Mouse (Mus musculus) liver, adult 2 months (tissue): ENCODE measurements around the gene Uchl1. TPM values are rescaled to one million over a fixed set of nuclear protein-coding genes. Genes with fewer than 3 reads are reported as not detected.
A peak's percentile ranks its signal among the peaks of the same experiment; 100 is the strongest.

Source experiments
- DNase-seq: peaks from one replicate; pipeline ENCODE4 v3.0.0-alpha.2; 2011; ENCODE audit warnings: low read depth, low spot score; ENCODE audit errors: extremely low read depth
- H3K27ac ChIP-seq: fragments of 200-500 bp; replicated peaks from 2 replicates; pipeline ENCODE4 v1.5.1; 2012; ENCODE audit warnings: low read depth, mild to moderate bottlenecking, control low read depth, inconsistent platforms, low read length; ENCODE audit not compliant: insufficient read depth
- H3K27me3 ChIP-seq: fragments of 200-500 bp; 2 replicates; pipeline ENCODE4 v1.6.1; 2012; ENCODE audit warnings: mild to moderate bottlenecking, moderate library complexity, low read length, inconsistent platforms; ENCODE audit not compliant: control insufficient read depth, insufficient read depth
- H3K36me3 ChIP-seq: fragments of 200-500 bp; 2 replicates; pipeline ENCODE4 v1.6.1; 2012; ENCODE audit warnings: low read length, inconsistent platforms; ENCODE audit not compliant: control insufficient read depth, insufficient read depth
- H3K4me1 ChIP-seq: fragments of 200-500 bp; 2 replicates; pipeline ENCODE4 v1.6.1; 2011; ENCODE audit warnings: low read length; ENCODE audit not compliant: control insufficient read depth, insufficient read depth
- H3K4me3 ChIP-seq: fragments of 200-500 bp; 2 replicates; pipeline ENCODE4 v1.5.1; 2011; ENCODE audit warnings: low read depth, mild to moderate bottlenecking, control low read depth, low read length, moderate library complexity; ENCODE audit not compliant: insufficient read depth
- H3K79me2 ChIP-seq: fragments of 200-500 bp; 2 replicates; pipeline ENCODE4 v1.6.1; 2012; ENCODE audit warnings: inconsistent platforms, mild to moderate bottlenecking, low read length, moderate library complexity; ENCODE audit not compliant: control insufficient read depth, insufficient read depth
- H3K9ac ChIP-seq: fragments of 200-500 bp; 2 replicates; pipeline ENCODE4 v1.6.1; 2012; ENCODE audit warnings: low read depth, mild to moderate bottlenecking, control low read depth, inconsistent platforms, low read length
- CTCF ChIP-seq: fragments of 200-500 bp; IDR thresholded peaks from 2 replicates; pipeline ENCODE4 v1.5.1; 2011; ENCODE audit warnings: low read depth, low read length, control low read depth
- POLR2A ChIP-seq: fragments of 200-500 bp; IDR thresholded peaks from 2 replicates; pipeline ENCODE4 v1.6.1; 2011; ENCODE audit warnings: low read length, control low read depth; ENCODE audit not compliant: insufficient read depth; ENCODE audit errors: extremely low read depth
- WGBS: fragments of 180-500 bp; shearing (Covaris S2); methylation state at CpG from one replicate; pipeline ENCODE4 v1.1.7; 2018; 5-methylcytosine and 5-hydroxymethylcytosine counted together
- polyA plus RNA-seq: library from polyadenylated mRNA; depleted of rRNA; stranded (reverse); fragments of >200 nt; gene quantifications from 2 replicates; pipeline ENCODE4 v1.2.3, GENCODE M21; 2012
- total RNA-seq: library from RNA; depleted of rRNA; stranded (reverse); fragments of >200 nt; gene quantifications from 2 replicates; pipeline ENCODE4 v1.2.3, GENCODE M21; 2014

The Uchl1 gene
- total and polyA plus RNA-seq, 2 experiments = 0.09 TPM; not detected in 1

DNA sequence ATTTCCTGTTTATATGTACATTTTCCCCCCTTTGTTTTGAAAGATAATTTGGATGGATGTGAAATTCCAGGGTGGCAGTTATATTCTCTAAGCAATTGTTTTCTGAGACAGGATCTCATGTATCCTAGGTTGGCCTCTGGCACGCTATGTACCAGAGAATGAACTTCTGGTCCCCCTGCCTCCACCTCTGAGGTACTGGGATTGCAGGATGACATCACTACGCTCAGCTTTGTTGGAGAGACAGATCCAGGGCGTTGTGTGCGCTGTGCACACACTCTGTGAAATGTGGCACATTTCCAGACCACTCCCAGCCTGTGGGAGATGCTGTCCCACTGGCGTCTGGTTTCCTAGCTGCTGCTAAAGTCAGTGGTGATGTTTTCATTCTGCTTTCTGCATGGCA, 21.7 kb upstream of the Uchl1 start:
- no peak overlapping the region for H3K9ac ChIP-seq
- 25% methylated on average over 5 of the region's 5 CpGs for WGBS
- no peak for DNase-seq

DNA sequence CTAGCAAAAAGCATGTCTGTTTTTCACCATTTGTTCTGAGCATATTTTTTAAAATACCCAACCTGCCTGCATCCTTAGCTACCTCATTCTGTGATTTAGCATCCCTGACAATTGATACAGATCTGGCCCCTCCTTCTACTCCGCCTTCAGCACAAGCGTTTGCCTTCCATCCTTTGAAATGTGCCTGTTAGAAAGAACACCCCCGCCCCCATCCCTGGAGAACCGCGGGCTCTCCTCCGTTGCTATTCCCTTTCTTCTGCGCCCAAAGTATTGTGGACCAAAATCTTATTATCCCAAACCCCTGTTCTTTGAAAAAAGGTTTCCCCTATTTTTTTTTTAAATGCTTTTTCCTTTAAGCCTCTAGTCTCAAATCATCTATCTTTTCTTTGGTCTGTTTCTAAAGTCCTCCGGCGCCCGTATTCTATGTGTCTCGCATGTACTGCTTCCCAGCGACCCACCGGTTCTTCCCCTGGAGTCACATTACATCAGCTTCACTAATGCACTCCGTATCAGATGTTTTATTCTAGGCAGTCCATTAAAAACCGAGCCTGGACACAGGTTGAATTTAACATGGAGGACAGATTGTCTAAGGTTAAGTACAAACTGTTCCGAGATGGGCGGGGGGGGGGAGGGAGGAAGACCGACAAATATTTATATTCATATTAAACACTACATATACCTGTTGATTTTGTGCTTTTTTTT, 551 bp upstream of the Uchl1 start:
- Histone ChIP-seq H3K4me1 (peaks cover 2% of the 10 kb centered on the region; the same call in 1 of the 2 replicates), H3K36me3 (no peaks in the 10 kb centered on the region), H3K79me2 (no peaks in the 10 kb centered on the region), H3K9ac (no peak overlapping the region), H3K4me3 (no peak overlapping the region), H3K27ac (no peak overlapping the region), H3K27me3 (peaks cover 13% of the 10 kb centered on the region)
- no peak for DNase-seq
- 4% methylated on average over 18 of the region's 18 CpGs for WGBS
- TF ChIP-seq CTCF (no peak), POLR2A (no peak)

More for the DNA sequence above, 21.7 kb upstream of the Uchl1 start:
- Histone ChIP-seq H3K4me1 (no peaks in the 10 kb centered on the region), H3K27ac (no peak overlapping the region), H3K4me3 (no peak overlapping the region), H3K27me3 (no peaks in the 10 kb centered on the region), H3K79me2 (no peaks in the 10 kb centered on the region), H3K36me3 (no peaks in the 10 kb centered on the region)
- TF ChIP-seq POLR2A = no peak
- no peak for TF ChIP-seq CTCF

DNA sequence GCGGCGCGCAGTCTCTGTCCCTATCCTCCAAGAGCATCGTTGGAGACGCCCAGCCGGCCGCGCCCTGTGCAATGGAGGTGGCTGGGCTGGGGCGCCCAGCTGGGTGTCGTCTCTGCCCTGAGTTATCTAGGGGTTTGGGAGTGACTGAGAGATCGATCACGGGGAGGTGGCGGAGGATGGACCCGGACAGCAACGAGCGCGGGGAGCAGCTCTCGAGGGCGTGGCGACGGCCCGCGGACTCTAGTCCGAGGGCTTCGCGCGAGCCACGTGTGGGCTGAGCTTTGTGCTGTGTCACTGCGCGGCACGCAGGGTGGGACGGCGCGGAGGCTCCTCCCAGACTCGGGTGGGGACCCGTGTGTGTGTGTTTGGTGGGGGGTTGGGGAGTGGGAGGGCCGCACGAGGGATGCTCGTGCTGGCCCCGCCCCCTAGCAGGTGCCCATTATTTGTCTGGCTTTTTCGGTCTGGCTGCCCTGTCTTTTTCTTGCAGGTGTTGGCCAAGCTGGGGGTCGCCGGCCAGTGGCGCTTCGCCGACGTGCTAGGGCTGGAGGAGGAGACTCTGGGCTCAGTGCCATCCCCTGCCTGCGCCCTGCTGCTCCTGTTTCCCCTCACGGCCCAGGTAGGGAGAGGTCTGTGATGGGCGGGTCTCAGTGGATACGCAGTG, 696 bp downstream of the Uchl1 start:
- H3K9ac ChIP-seq = no peak overlapping the region; the same call in 1 of the 2 replicates
- peaks cover 13% of the 10 kb centered on the region for H3K27me3 ChIP-seq
- no peak overlapping the region for H3K27ac ChIP-seq
- TF ChIP-seq CTCF = no peak
- TF ChIP-seq POLR2A = no peak
- peak overlapping the region; percentile 32; the same call in 1 of the 2 replicates for H3K4me3 ChIP-seq
- no peaks in the 10 kb centered on the region for H3K36me3 ChIP-seq
- H3K4me1 ChIP-seq = peaks cover 2% of the 10 kb centered on the region; the same call in 1 of the 2 replicates
- no peaks in the 10 kb centered on the region for H3K79me2 ChIP-seq
- no peak for DNase-seq
- 3% methylated on average over 51 of the region's 51 CpGs for WGBS

DNA sequence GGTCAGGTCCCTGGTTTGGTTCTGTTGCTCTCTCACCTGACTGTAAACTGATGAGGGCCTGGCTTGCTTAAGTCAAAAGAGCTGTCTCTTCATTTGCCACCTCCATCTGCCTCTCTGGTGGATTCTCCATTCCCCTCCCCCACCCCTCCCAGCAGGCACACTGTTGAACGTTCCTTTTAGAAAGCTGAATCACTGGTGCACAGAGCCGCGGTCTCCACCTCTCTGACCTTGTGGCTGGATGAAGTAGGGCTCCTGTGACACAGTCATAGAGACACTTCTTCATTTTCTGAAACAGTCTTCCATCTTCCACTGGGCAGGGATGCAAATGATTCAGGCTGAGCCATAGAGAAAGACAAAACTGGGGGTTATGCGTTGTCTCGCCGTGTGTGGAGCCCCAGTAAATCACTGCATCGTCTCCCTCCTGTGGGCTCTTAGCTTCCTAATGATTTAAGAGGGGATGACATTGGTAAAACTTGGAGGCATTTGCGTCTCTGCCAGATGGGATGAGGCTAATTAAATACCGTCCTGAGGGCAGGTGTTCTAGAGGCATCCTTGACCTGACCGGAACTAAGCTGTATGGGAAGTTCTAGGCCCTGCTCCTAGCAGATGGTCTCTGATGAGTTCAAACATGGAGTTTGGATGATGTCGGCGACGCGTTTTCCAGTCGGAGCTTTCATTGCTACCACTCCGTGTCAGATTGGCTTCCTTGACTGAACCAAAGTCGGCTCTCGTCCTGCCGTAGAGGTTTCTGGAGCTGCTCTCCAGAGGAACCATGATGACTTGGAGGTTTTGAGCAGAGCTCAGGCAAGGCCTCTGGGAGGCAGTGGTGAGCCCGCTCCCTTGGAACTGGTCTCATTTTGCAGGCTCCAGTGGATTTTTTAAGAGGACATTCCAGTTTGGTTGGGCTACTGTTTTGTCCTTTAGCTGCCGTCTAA, 1.8 kb downstream of the Uchl1 start:
- no peak overlapping the region for H3K9ac ChIP-seq
- no peak overlapping the region for H3K4me3 ChIP-seq
- no peak for TF ChIP-seq POLR2A
- TF ChIP-seq CTCF = no peak
- peaks cover 13% of the 10 kb centered on the region for H3K27me3 ChIP-seq
- WGBS = 80% methylated on average over 21 of the region's 21 CpGs
- H3K4me1 ChIP-seq = peaks cover 2% of the 10 kb centered on the region; the same call in 1 of the 2 replicates
- DNase-seq = no peak
- no peaks in the 10 kb centered on the region for H3K36me3 ChIP-seq
- H3K79me2 ChIP-seq = no peaks in the 10 kb centered on the region
- H3K27ac ChIP-seq = no peak overlapping the region

DNA sequence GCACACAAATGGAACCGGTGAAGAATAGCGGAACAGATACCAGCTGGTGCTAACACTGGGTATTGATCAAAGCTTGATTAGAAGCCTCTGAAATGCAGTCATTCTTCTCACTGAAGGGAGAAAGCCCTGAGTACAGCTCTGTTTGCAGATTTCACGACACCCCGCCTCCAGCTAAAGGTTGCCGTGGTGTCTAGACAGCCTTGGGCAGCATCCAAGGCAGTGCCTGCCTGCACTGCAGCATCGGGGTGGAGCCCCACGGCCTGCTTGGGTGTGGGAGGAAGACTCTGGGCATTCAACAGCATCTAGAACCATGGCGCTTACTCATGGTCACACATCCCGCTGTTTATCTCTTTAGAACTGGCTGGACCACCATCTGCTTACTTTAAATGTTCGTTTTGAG, 3.3 kb downstream of the Uchl1 start:
- peak; percentile 13 for DNase-seq
- Histone ChIP-seq H3K4me3 (no peak overlapping the region), H3K36me3 (no peaks in the 10 kb centered on the region), H3K79me2 (no peaks in the 10 kb centered on the region), H3K27me3 (peaks cover 13% of the 10 kb centered on the region), H3K9ac (no peak overlapping the region), H3K4me1 (peaks cover 2% of the 10 kb centered on the region; the same call in 1 of the 2 replicates), H3K27ac (no peak overlapping the region)
- TF ChIP-seq POLR2A (no peak), CTCF (no peak)
- 42% methylated on average over 10 of the region's 10 CpGs for WGBS
